Mouse (Mus musculus) olfactory bulb, adult 2 months (tissue): ENCODE data around the gene Ccdc62.

Experiments used
- CTCF ChIP-seq: fragments of 200-500 bp; IDR thresholded peaks from 2 replicates; pipeline ENCODE4 v1.5.1; 2012; ENCODE audit warnings: low read depth, mild to moderate bottlenecking, low read length, moderate library complexity; ENCODE audit not compliant: insufficient read depth
- POLR2A ChIP-seq: fragments of 200-500 bp; IDR thresholded peaks from 2 replicates; pipeline ENCODE4 v1.6.1; 2012; ENCODE audit warnings: mild to moderate bottlenecking, low read depth, low read length, moderate library complexity; ENCODE audit not compliant: insufficient read depth

DNA sequence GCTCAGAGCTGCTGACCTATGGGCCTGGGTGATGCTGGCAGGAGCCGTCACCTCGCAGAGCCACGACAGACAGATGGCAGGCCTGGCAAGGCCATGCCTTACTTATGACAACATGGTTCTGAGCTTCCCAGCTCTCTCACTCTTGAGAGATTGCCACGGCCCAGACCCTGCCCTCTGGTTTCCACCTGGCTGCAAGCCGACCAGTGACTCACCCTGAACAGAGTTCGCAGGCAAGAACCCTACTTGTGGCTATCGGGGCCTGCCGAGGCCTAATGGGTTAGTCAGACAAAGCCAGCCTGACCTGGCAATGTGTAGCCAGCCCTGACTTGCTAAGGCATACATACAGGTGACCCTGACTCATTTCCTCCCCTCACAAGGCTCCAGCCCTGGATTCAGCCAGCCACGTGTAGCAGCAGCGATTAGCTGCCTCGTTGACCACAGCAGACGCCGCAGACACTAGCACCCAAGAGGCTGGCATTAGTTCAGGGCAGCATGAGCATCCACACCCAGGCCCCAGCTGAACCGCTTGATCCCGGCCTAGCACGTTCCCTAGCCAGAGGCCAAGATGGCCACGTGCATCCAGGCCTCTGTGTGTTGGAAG is 76.5 kb downstream of the Ccdc62 start:
- TF ChIP-seq CTCF (no peak), POLR2A (no peak)
